Mouse (Mus musculus): ENCODE data around the gene Slc15a5.

- TF ChIP-seq CTCF (IDR thresholded peaks at IDR 0.05; ENCODE audit: borderline replicate concordance, insufficient read depth, low read length), result no peak
- no peak for TF ChIP-seq POLR2A (IDR thresholded peaks at IDR 0.05; ENCODE audit: low read depth, low read length)
Measured at GRCm38 (mm10) chr6:138070720-138071504, 8.8 kb downstream of the Slc15a5 start.
